ENCODE assay signal across 25 mouse cellular contexts in the genomic region with DNA sequence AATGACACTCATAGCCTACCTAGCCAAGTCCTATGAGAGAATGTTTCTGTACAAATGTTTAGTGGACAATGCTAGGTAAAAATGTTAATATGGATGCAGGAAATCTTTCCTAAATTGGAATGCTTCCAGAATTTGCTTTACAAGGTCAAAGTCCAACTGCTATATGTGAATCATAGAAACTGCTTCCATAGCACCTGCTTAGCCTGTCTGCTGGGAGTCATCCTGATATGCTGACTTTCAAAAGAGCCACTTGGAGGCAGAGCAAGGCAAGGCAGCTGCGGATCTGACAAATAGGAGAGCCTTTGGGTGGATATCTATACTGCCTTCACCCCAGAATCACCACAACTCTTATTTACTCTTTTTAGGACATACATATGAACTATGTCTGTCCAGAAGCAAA.
"Had no signal": no experiment of that assay in that cellular context is flagged by ENCODE, and none has a peak within 500 bp of the region (broad histone marks: within the 10 kb centered on the region; RNA-seq: fewer than 3 reads in every experiment).

No protein-coding gene starts in this region.

- H3K9me3 ChIP-seq: heart, embryonic 10.5 days; heart, embryonic 12.5 days; hindbrain, embryonic 13.5 days; hindbrain, embryonic 15.5 days; kidney, embryonic 15.5 days; limb, embryonic 13.5 days; limb, embryonic 15.5 days; liver, embryonic 12.5 days had no signal

- H3K4me1 ChIP-seq: heart, embryonic 10.5 days; heart, embryonic 12.5 days; hindbrain, embryonic 13.5 days; hindbrain, embryonic 15.5 days; kidney, embryonic 15.5 days; limb, embryonic 13.5 days; limb, embryonic 15.5 days; liver, embryonic 12.5 days had no signal

- H3K4me3 ChIP-seq: gastrocnemius, adult 2 months; heart, embryonic 10.5 days; heart, embryonic 12.5 days; hindbrain, embryonic 13.5 days; hindbrain, embryonic 15.5 days; kidney, embryonic 15.5 days; layer of hippocampus, adult 2 months; limb, embryonic 13.5 days; limb, embryonic 15.5 days; liver, embryonic 12.5 days had no signal

- H3K27ac ChIP-seq: gastrocnemius, adult 2 months; heart, embryonic 10.5 days; hindbrain, embryonic 13.5 days; hindbrain, embryonic 15.5 days; hindbrain, postnatal 0 days; kidney, embryonic 15.5 days; kidney, postnatal 0 days; layer of hippocampus, adult 2 months; limb, embryonic 13.5 days; limb, embryonic 15.5 days; liver, embryonic 12.5 days had no signal

- ATAC-seq: hindbrain, postnatal 0 days; liver, embryonic 12.5 days had no signal

- H3K9ac ChIP-seq: heart, embryonic 12.5 days; hindbrain, embryonic 13.5 days; hindbrain, embryonic 15.5 days; kidney, embryonic 15.5 days; limb, embryonic 13.5 days; limb, embryonic 15.5 days; liver, embryonic 12.5 days had no signal

- H3K4me2 ChIP-seq: heart, embryonic 12.5 days; hindbrain, embryonic 13.5 days; hindbrain, embryonic 15.5 days; kidney, embryonic 15.5 days; limb, embryonic 13.5 days; limb, embryonic 15.5 days; liver, embryonic 12.5 days had no signal

- DNase-seq: gastrocnemius, adult 2 months; gastrocnemius, postnatal 10 days; gastrocnemius, postnatal 25 days; heart, adult 18-20 months; heart, postnatal 10 days; heart, postnatal 36 days; kidney, adult 11 months; kidney, adult 2 months; kidney, adult 9 months; kidney, postnatal 14 days; kidney, postnatal 36 days; layer of hippocampus, adult 9-11 months; layer of hippocampus, postnatal 36 days; left cerebral cortex, postnatal 4 days had no signal

- H3K36me3 ChIP-seq: heart, embryonic 10.5 days; heart, embryonic 12.5 days; hindbrain, embryonic 13.5 days; hindbrain, embryonic 15.5 days; kidney, embryonic 15.5 days; limb, embryonic 13.5 days; limb, embryonic 15.5 days; liver, embryonic 12.5 days had no signal

- H3K27me3 ChIP-seq: heart, embryonic 12.5 days; hindbrain, embryonic 13.5 days; hindbrain, embryonic 15.5 days; kidney, embryonic 15.5 days; limb, embryonic 13.5 days; limb, embryonic 15.5 days; liver, embryonic 12.5 days had no signal
